Mouse (Mus musculus) lung, embryonic 14.5 days (tissue): ENCODE results near the gene Trak2. TPM values are rescaled to one million over a fixed set of nuclear protein-coding genes. Genes with fewer than 3 reads are reported as not detected.
"Not testable (repeated sequence)": the region's sequence is repeated elsewhere in the genome, so short reads cannot be mapped to it uniquely, and the experiment has no call there.

ENCODE experiments used
- ATAC-seq: fragments of 200-750 bp; cut with Nextera tagmentation; 2 replicates; pipeline ENCODE4 v1.8.0; 2017; ENCODE audit warnings: mild to moderate bottlenecking, moderate TSS enrichment, moderate library complexity; ENCODE audit not compliant: insufficient read depth
- DNase-seq: peaks from one replicate; pipeline ENCODE4 v3.0.0-alpha.2; 2015
- H3K27ac ChIP-seq: fragments of 300-500 bp; sonication (generic); 2 replicates; pipeline ENCODE4 v1.5.1; 2014; ENCODE audit warnings: low read depth, mild to moderate bottlenecking, moderate library complexity
- H3K27me3 ChIP-seq: fragments of 300-500 bp; sonication (generic); 2 replicates; pipeline ENCODE4 v1.6.1; 2014; ENCODE audit warnings: low read length, control low read depth; ENCODE audit not compliant: insufficient read depth
- H3K36me3 ChIP-seq: fragments of 300-500 bp; sonication (generic); 2 replicates; pipeline ENCODE4 v1.6.1; 2014; ENCODE audit warnings: control low read depth; ENCODE audit not compliant: insufficient read depth
- H3K4me1 ChIP-seq: fragments of 300-500 bp; sonication (generic); 2 replicates; pipeline ENCODE4 v1.6.1; 2014; ENCODE audit warnings: antibody characterized with exemption, control low read depth; ENCODE audit not compliant: insufficient read depth
- H3K4me2 ChIP-seq: fragments of 300-500 bp; sonication (generic); 2 replicates; pipeline ENCODE4 v1.6.1; 2014; ENCODE audit warnings: mild to moderate bottlenecking
- H3K4me3 ChIP-seq: fragments of 300-500 bp; sonication (generic); 2 replicates; pipeline ENCODE4 v1.5.1; 2014; ENCODE audit warnings: low read depth, low read length
- H3K9ac ChIP-seq: fragments of 300-500 bp; sonication (generic); 2 replicates; pipeline ENCODE4 v1.6.1; 2014
- H3K9me3 ChIP-seq: fragments of 300-500 bp; sonication (generic); 2 replicates; pipeline ENCODE4 v1.6.1; 2016; ENCODE audit warnings: low read depth, low read length, control low read depth
- CTCF ChIP-seq: IDR thresholded peaks from 2 replicates; pipeline ENCODE4 v1.5.1; 2016; ENCODE audit warnings: antibody characterized with exemption, low read depth
- WGBS: fragments of 180-500 bp; shearing (Covaris S2); extraction: QIAGEN DNeasy Blood & Tissue Kit; methylation state at CpG from one replicate; pipeline ENCODE4 v1.1.7; 2014; 5-methylcytosine and 5-hydroxymethylcytosine counted together
- polyA plus RNA-seq: library from polyadenylated mRNA; unstranded; fragments of >200 nt; fragmentation: Nextera tagmentation; extraction: Ambion mirVana; gene quantifications from 2 replicates; pipeline ENCODE4 v1.2.1, GENCODE M21; 2014

Trak2 gene
- polyA plus RNA-seq, 1 experiment from 2014 or later = 15.4 TPM

GRCm38 (mm10) chr1:58961152-58961893 is 11.9 kb downstream of the Trak2 start:
- H3K4me1 ChIP-seq = 0 out of 2 replicates have a peak, but pooled peaks cover 9% of the 10 kb centered on the region
- no peaks in the 10 kb centered on the region for H3K36me3 ChIP-seq
- no peak overlapping the region for H3K4me3 ChIP-seq
- no peak overlapping the region for H3K27ac ChIP-seq
- 39% methylated on average over 12 of the region's 12 CpGs for WGBS
- no peaks in the 10 kb centered on the region for H3K27me3 ChIP-seq
- ATAC-seq = no peak
- no peak for TF ChIP-seq CTCF
- DNase-seq = peak; percentile 46
- no peaks in the 10 kb centered on the region for H3K9me3 ChIP-seq
- H3K4me2 ChIP-seq = no peak overlapping the region
- no peak overlapping the region for H3K9ac ChIP-seq

DNA sequence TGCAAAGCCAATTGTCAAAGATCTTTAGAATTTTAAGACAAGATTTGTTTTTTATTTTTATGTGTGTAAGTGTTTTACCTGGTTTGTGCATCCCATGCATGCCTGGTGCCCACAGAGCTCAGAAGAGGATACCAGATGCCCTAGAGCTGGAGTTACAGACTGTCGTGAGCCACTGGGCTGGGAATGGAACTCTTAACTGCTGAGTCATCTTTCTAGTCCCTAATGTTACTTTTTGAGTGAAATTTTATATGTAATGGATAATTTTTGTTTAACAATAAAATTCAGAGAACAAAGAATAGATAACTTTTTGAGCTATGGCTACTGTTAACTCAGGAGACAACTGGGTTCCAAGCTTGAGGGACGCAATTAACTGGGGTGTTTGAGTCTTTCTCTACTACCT is 13.5 kb downstream of the Trak2 start:
- no peak overlapping the region for H3K9ac ChIP-seq
- no peak for DNase-seq
- no peak overlapping the region for H3K4me2 ChIP-seq
- no peak overlapping the region for H3K27ac ChIP-seq
- 0 out of 2 replicates have a peak, but pooled peaks cover 9% of the 10 kb centered on the region for H3K4me1 ChIP-seq
- ATAC-seq = no peak
- H3K4me3 ChIP-seq = no peak overlapping the region
- no peaks in the 10 kb centered on the region for H3K36me3 ChIP-seq
- no peaks in the 10 kb centered on the region for H3K27me3 ChIP-seq
- TF ChIP-seq CTCF = no peak
- no peaks in the 10 kb centered on the region for H3K9me3 ChIP-seq
- WGBS = 83% methylated on average over 2 of the region's 2 CpGs

DNA sequence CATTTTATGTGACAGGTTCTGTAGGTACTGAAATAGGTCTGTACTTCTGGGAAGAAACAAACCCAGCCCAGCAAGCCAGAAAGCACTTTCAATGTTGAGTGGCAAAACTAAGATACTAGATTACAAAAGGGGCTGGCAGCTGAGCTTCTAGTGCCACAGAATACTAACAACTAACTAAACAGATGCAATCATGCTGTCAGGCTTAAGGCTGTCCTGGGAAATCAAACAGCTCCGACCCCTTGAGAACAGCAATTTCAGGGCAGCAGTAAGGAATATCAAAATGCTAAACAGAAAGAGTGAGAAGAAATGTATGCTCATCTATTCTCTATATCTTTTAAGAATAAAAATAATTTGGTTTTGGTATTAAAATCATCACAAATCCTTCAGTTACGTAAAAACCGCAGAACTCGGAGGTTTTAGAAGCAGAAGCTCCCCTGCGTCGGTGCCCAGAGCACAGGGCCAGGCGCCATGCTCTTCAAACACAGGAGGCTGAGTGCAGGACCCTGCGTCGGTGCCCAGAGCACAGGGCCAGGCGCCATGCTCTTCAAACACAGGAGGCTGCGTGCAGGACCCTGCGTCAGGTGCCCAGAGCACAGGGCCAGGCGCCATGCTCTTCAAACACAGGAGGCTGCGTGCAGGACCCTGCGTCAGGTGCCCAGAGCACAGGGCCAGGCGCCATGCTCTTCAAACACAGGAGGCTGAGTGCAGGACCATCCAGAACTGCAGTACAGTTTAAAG is 14.3 kb downstream of the Trak2 start:
- not testable (repeated sequence) for H3K27me3 ChIP-seq, H3K9ac ChIP-seq, H3K4me3 ChIP-seq, H3K4me1 ChIP-seq, H3K36me3 ChIP-seq, H3K4me2 ChIP-seq, ATAC-seq, H3K9me3 ChIP-seq, H3K27ac ChIP-seq, DNase-seq
- WGBS = 72% methylated on average over 16 of the region's 16 CpGs

- peak; percentile 8 for DNase-seq
- 0 out of 2 replicates have a peak, but pooled peaks cover 9% of the 10 kb centered on the region for H3K4me1 ChIP-seq
- H3K9me3 ChIP-seq = no peaks in the 10 kb centered on the region
- TF ChIP-seq CTCF = no peak
- H3K36me3 ChIP-seq = no peaks in the 10 kb centered on the region
- no peak overlapping the region for H3K27ac ChIP-seq
- no peak overlapping the region for H3K4me3 ChIP-seq
- H3K9ac ChIP-seq = no peak overlapping the region
- WGBS = 50% methylated on average over 2 of the region's 2 CpGs
- ATAC-seq = no peak
- H3K4me2 ChIP-seq = no peak overlapping the region
- no peaks in the 10 kb centered on the region for H3K27me3 ChIP-seq
Observed at GRCm38 (mm10) chr1:58957931-58958330, 15.3 kb downstream of the Trak2 start.

DNA sequence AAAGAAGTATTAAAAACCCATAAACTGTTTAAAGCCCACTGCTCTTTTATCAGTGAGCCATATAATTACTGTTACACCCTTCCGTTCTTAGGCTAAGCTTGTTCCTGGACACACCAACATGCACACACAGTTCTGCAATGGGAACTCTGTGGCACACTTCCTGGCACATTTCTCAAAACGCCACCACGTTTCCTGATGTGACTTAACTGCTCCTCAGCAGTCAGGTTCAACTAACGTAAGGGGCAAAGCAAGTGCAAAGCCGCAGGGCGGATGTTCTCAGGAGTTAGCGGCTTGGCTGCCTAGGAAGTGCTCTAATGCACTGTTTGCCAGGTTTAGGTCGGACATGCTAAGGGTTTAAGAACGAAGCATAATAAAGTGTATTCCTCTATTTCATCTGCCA is 17.0 kb downstream of the Trak2 start:
- no peaks in the 10 kb centered on the region for H3K27me3 ChIP-seq
- DNase-seq (peak; percentile 58), ATAC-seq (no peak)
- TF ChIP-seq CTCF = no peak
- H3K4me3 ChIP-seq = no peak overlapping the region
- H3K36me3 ChIP-seq = 0 out of 2 replicates have a peak, but pooled peaks cover 3% of the 10 kb centered on the region
- peaks cover 6% of the 10 kb centered on the region; the same call in 1 of the 2 replicates for H3K4me1 ChIP-seq
- no peaks in the 10 kb centered on the region for H3K9me3 ChIP-seq
- no peak overlapping the region for H3K27ac ChIP-seq
- H3K9ac ChIP-seq = no peak overlapping the region
- WGBS = 65% methylated on average over 9 of the region's 9 CpGs
- no peak overlapping the region for H3K4me2 ChIP-seq

DNA sequence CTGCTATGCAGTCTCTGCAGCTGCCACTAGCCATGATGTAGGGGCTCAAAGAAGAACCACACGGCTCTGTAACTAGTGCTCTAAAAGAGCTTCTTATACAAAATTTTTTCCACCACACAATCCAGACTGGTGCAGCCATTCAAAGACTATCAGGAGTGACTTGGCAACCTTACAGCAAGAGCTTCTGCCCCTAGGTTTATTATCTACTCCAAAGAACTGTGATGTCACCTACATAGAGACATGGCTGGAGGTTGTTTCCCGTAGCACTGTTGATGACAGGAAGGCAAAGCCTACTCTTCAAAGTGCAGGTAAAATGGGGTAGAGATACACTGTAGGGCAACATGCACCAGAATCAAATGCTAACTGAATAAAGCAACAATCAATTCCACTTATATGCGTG is 17.5 kb downstream of the Trak2 start:
- no peak overlapping the region for H3K4me2 ChIP-seq
- H3K27ac ChIP-seq = no peak overlapping the region
- TF ChIP-seq CTCF = no peak
- 86% methylated on average over 3 of the region's 3 CpGs for WGBS
- DNase-seq (no peak), ATAC-seq (no peak)
- peaks cover 5% of the 10 kb centered on the region; the same call in 1 of the 2 replicates for H3K4me1 ChIP-seq
- no peak overlapping the region for H3K4me3 ChIP-seq
- no peaks in the 10 kb centered on the region for H3K9me3 ChIP-seq
- 0 out of 2 replicates have a peak, but pooled peaks cover 3% of the 10 kb centered on the region for H3K36me3 ChIP-seq
- H3K9ac ChIP-seq = no peak overlapping the region
- H3K27me3 ChIP-seq = no peaks in the 10 kb centered on the region
